Mouse (Mus musculus) CH12.LX (cell line): Measurements from ENCODE around the gene Hsd17b14.
A peak's percentile ranks its signal among the peaks of the same experiment; 100 is the strongest.

ENCODE experiments used
- CTCF ChIP-seq, 2 experiments: IDR thresholded peaks in 1 of 2; conservative IDR thresholded peaks in 1 of 2; 2 replicates each; pipeline ENCODE4 v1.5.1; 2011 to 2012; ENCODE audit warnings: low read depth in 2 of 2, low read length in 2 of 2, improper control_type of control experiment in 1 of 2, inconsistent platforms in 1 of 2, mild to moderate bottlenecking in 1 of 2, moderate library complexity in 1 of 2
- ETS1 ChIP-seq: conservative IDR thresholded peaks from 2 replicates; pipeline ENCODE4 v1.6.1; 2012; ENCODE audit warnings: low read depth, mild to moderate bottlenecking, inconsistent platforms, low read length, improper control_type of control experiment, moderate library complexity
- JUN ChIP-seq: IDR thresholded peaks from 2 replicates; pipeline ENCODE4 v1.6.1; 2011; ENCODE audit warnings: low read depth, mild to moderate bottlenecking, low read length, improper control_type of control experiment, moderate library complexity; ENCODE audit not compliant: insufficient read depth
- MAFK ChIP-seq: IDR thresholded peaks from 2 replicates; pipeline ENCODE4 v1.6.1; 2011; ENCODE audit warnings: low read length, improper control_type of control experiment; ENCODE audit not compliant: insufficient replicate concordance
- MAZ ChIP-seq: IDR thresholded peaks from 2 replicates; pipeline ENCODE4 v1.6.1; 2012; ENCODE audit warnings: low read depth, mild to moderate bottlenecking, inconsistent platforms, low read length, improper control_type of control experiment, moderate library complexity
- POLR2A ChIP-seq: IDR thresholded peaks from 2 replicates; pipeline ENCODE4 v1.6.1; 2011; ENCODE audit warnings: low read depth, mild to moderate bottlenecking, improper control_type of control experiment, low read length
- POLR2AphosphoS2 ChIP-seq: IDR thresholded peaks from 2 replicates; pipeline ENCODE4 v1.6.1; 2011; ENCODE audit warnings: low read depth, low read length, improper control_type of control experiment
- ZMIZ1 ChIP-seq: IDR thresholded peaks from 2 replicates; pipeline ENCODE4 v1.6.1; 2012; ENCODE audit warnings: low read depth, mild to moderate bottlenecking, inconsistent platforms, low read length, improper control_type of control experiment

GRCm38 (mm10) chr7:45529461-45529860, 25.2 kb upstream of the Hsd17b14 start:
- no peak for TF ChIP-seq POLR2AphosphoS2
- no peak for TF ChIP-seq ETS1
- TF ChIP-seq POLR2A: no peak
- TF ChIP-seq CTCF (conservative IDR thresholded peaks at IDR 0.05 in 1 of 2, IDR thresholded peaks at IDR 0.05 in 1 of 2; ENCODE audit: low read depth in 2 of 2, low read length in 2 of 2): no peak
- no peak for TF ChIP-seq ZMIZ1
- 0 out of 2 replicates have a peak, but pooled peaks have one; percentile 16 for TF ChIP-seq MAZ
- TF ChIP-seq MAFK: no peak
- no peak for TF ChIP-seq JUN
